Mouse (Mus musculus): Measurements from ENCODE around the gene Sik3.

Sik3 gene

GRCm38 (mm10) chr9:46012091-46013008, at the start of gene Sik3, which contains the start of gene Pafah1b2:
Gene Sik3, plus strand, starts transcription at chr9:46012820.
Gene Pafah1b2, minus strand, starts transcription at chr9:46012690.
- DNase-seq = peak; percentile 96

GRCm38 (mm10) chr9:45963577-45963976, 49.0 kb upstream of the Sik3 start:
- no peak for DNase-seq

- DNase-seq = no peak
Measured at GRCm38 (mm10) chr9:45976884-45977283, 35.7 kb upstream of the Sik3 start.

- DNase-seq = no peak
Measured at GRCm38 (mm10) chr9:45979778-45980177, 32.8 kb upstream of the Sik3 start.

GRCm38 (mm10) chr9:45980611-45981010, 32.0 kb upstream of the Sik3 start:
- no peak for DNase-seq

- DNase-seq = no peak
Measured at GRCm38 (mm10) chr9:45981331-45981730, 31.3 kb upstream of the Sik3 start.

GRCm38 (mm10) chr9:45983676-45984408, 28.8 kb upstream of the Sik3 start:
- DNase-seq = peak; percentile 15

- DNase-seq = peak; percentile 92
Measured at GRCm38 (mm10) chr9:45984409-45985228, 28.0 kb upstream of the Sik3 start.

GRCm38 (mm10) chr9:45985229-45985567, 27.4 kb upstream of the Sik3 start:
- peak; percentile 50 for DNase-seq

GRCm38 (mm10) chr9:45999009-45999408, 13.6 kb upstream of the Sik3 start:
- no peak for DNase-seq

- DNase-seq = peak; percentile 84
Measured at GRCm38 (mm10) chr9:46003729-46004128, 8.9 kb upstream of the Sik3 start.

GRCm38 (mm10) chr9:46004529-46004928, 8.1 kb upstream of the Sik3 start:
- no peak for DNase-seq

- DNase-seq = no peak
Measured at GRCm38 (mm10) chr9:46006224-46006623, 6.4 kb upstream of the Sik3 start.

GRCm38 (mm10) chr9:46008931-46009668, 3.5 kb upstream of the Sik3 start:
- DNase-seq = no peak

- no peak for DNase-seq
Measured at GRCm38 (mm10) chr9:46009669-46009983, 3.0 kb upstream of the Sik3 start.

- DNase-seq = no peak
Measured at GRCm38 (mm10) chr9:46011094-46011970, 1.3 kb upstream of the Sik3 start.

GRCm38 (mm10) chr9:46013009-46013586, 478 bp downstream of the Sik3 start:
- peak; percentile 21 for DNase-seq

GRCm38 (mm10) chr9:46013616-46014015, 996 bp downstream of the Sik3 start:
- no peak for DNase-seq

GRCm38 (mm10) chr9:46014251-46014681, 1.6 kb downstream of the Sik3 start:
- DNase-seq = peak; percentile 60

- DNase-seq = no peak
Measured at GRCm38 (mm10) chr9:46015081-46015551, 2.5 kb downstream of the Sik3 start.

GRCm38 (mm10) chr9:46015831-46016230, 3.2 kb downstream of the Sik3 start:
- peak; percentile 50 for DNase-seq
